Mouse (Mus musculus) heart, embryonic 14.5 days (tissue): Measurements from ENCODE around the gene Itgb7. TPM values are rescaled to one million over a fixed set of nuclear protein-coding genes. Genes with fewer than 3 reads are reported as not detected.
A peak's percentile ranks its signal among the peaks of the same experiment; 100 is the strongest.

Experiments
- ATAC-seq: fragments of 200-750 bp; cut with Nextera tagmentation; 2 replicates; pipeline ENCODE4 v1.8.0; 2017; ENCODE audit warnings: low read depth, moderate TSS enrichment; ENCODE audit not compliant: insufficient number of reproducible peaks, insufficient read depth, low FRiP score
- H3K27ac ChIP-seq, 2 experiments: fragments of 200-500 bp in 1 of 2; fragments of 300-500 bp in 1 of 2; sonication (generic) in 1 of 2; replicated peaks in 1 of 2; 2 replicates each; pipeline ENCODE4 v1.5.1; 2012 to 2014; ENCODE audit warnings: low read depth in 2 of 2, low read length in 2 of 2, control low read depth in 1 of 2, mild to moderate bottlenecking in 1 of 2, mixed read lengths in 1 of 2; ENCODE audit not compliant: control insufficient read depth in 1 of 2, insufficient read depth in 1 of 2
- H3K27me3 ChIP-seq: fragments of 300-500 bp; sonication (generic); 2 replicates; pipeline ENCODE4 v1.6.1; 2014; ENCODE audit warnings: mild to moderate bottlenecking, low read length, control low read depth; ENCODE audit not compliant: control insufficient read depth, insufficient read depth
- H3K36me3 ChIP-seq: fragments of 300-500 bp; sonication (generic); 2 replicates; pipeline ENCODE4 v1.6.1; 2014; ENCODE audit warnings: mild to moderate bottlenecking, control low read depth, low read length, mixed read lengths; ENCODE audit not compliant: control insufficient read depth, insufficient read depth
- H3K4me1 ChIP-seq, 2 experiments: fragments of 200-500 bp in 1 of 2; fragments of 300-500 bp in 1 of 2; sonication (generic) in 1 of 2; 2 replicates each; pipeline ENCODE4 v1.6.1; 2012 to 2014; ENCODE audit warnings: low read length in 2 of 2, control low read depth in 1 of 2, mixed read lengths in 1 of 2; ENCODE audit not compliant: control insufficient read depth in 2 of 2, insufficient read depth in 2 of 2
- H3K4me2 ChIP-seq: fragments of 300-500 bp; sonication (generic); 2 replicates; pipeline ENCODE4 v1.6.1; 2014; ENCODE audit warnings: mild to moderate bottlenecking, low read length
- H3K4me3 ChIP-seq, 2 experiments: fragments of 200-500 bp in 1 of 2; fragments of 300-500 bp in 1 of 2; sonication (generic) in 1 of 2; 2 replicates each; pipeline ENCODE4 v1.5.1; 2012 to 2014; ENCODE audit warnings: low read length in 2 of 2, mild to moderate bottlenecking in 2 of 2, control low read depth in 1 of 2, low read depth in 1 of 2, moderate library complexity in 1 of 2; ENCODE audit not compliant: control insufficient read depth in 1 of 2, insufficient read depth in 1 of 2
- H3K9ac ChIP-seq: fragments of 300-500 bp; sonication (generic); 2 replicates; pipeline ENCODE4 v1.6.1; 2014; ENCODE audit warnings: mild to moderate bottlenecking, low read length
- H3K9me3 ChIP-seq: fragments of 300-500 bp; sonication (generic); 2 replicates; pipeline ENCODE4 v1.6.1; 2016; ENCODE audit warnings: low read length, control low read depth; ENCODE audit not compliant: control insufficient read depth
- WGBS: fragments of 180-500 bp; shearing (Covaris S2); extraction: QIAGEN DNeasy Blood & Tissue Kit; methylation state at CpG from one replicate; pipeline ENCODE4 v1.1.7; 2014; 5-methylcytosine and 5-hydroxymethylcytosine counted together
- polyA plus RNA-seq: library from polyadenylated mRNA; unstranded; fragments of >200 nt; fragmentation: Nextera tagmentation; extraction: Ambion mirVana; gene quantifications from 2 replicates; pipeline ENCODE4 v1.2.1, GENCODE M21; 2014

Itgb7 gene
- polyA plus RNA-seq, 1 experiment from 2014 or later, result 1.4 TPM

DNA sequence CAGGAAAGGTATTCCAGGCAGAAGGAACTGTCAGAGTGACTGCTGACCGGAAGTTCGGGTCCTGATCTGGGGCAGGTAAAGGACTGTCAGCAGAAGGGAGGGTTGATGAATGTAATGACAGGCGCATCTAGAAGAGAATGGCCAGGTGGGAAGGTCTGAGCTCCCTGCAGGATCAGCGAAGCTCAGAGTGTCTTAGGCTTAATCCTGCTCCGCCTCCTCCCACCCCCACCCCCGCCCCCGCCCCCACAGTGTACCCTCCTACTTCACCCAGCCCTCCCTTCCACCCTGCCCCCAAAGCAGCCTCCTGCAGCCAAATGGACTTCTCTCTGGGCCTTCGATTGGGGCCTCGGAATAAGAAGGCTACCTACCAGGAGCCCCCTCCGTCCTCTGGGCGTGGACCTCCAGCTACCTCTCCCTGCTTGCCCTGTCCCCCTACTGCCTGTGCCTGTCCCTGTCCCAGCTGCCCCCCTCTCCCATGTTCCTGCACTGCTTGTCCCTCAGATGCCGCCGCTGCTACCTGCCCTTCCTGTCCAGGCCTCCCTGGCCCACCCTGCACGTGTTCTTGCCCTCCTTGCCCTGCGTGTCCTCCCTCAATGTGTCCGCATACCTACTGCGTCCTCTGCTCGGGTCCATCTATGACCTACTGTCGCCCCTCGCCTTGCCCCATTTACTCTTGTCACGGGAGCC is 38.7 kb upstream of the Itgb7 start, which contains the start of gene Gm9918:
Gm9918 (plus strand) TSS at position 290 of the 687 bp plus-strand sequence.
- no peak for ATAC-seq
- peaks cover 0 to 4% of the 10 kb centered on the region in 2 experiments; a peak in 1 of 4 replicates for H3K4me1 ChIP-seq
- peak within 1 kb of the TSS; percentile 8; the same call in 1 of the 2 replicates for H3K9ac ChIP-seq
- H3K27me3 ChIP-seq, result peaks cover 24% of the 10 kb centered on the region
- H3K4me3 ChIP-seq, result peak within 1 kb of the TSS in 1 of 2 experiments; percentile 22; a peak in 1 of 4 replicates
- H3K9me3 ChIP-seq, result no peaks in the 10 kb centered on the region
- 6% methylated on average over 18 of the region's 21 CpGs for WGBS
- no peak within 1 kb of the TSS for H3K27ac ChIP-seq
- H3K36me3 ChIP-seq, result no peaks in the 10 kb centered on the region
- H3K4me2 ChIP-seq, result peak within 1 kb of the TSS; percentile 39

DNA sequence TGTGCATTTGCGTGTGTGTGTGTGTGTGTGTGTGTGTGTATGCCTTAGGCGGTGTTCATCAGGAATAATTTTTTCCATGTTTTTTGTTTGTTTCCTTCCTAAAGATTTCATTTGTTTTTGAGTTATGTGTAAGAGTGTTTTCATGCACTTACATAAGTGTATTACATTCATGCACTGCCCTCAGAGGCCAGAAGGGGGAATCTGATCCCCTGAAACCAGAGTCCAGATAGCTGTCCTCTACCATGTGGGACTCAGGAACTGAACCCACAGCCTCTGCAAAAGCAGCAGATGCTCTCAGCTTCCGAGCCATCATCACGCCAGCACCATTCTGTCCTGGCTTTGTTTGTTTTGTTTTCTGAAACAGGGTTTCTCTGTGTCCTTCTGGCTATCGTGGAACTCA is 33.8 kb upstream of the Itgb7 start:
- Histone ChIP-seq H3K36me3 (no peaks in the 10 kb centered on the region), H3K4me1 (peaks cover 0 to 2% of the 10 kb centered on the region in 2 experiments; a peak in 1 of 4 replicates), H3K9me3 (no peaks in the 10 kb centered on the region), H3K4me2 (no peak overlapping the region), H3K27me3 (peaks cover 29% of the 10 kb centered on the region), H3K4me3 (no peak overlapping the region), H3K9ac (no peak overlapping the region), H3K27ac (no peak overlapping the region)
- WGBS, result 82% methylated on average over 5 of the region's 5 CpGs
- ATAC-seq, result no peak

DNA sequence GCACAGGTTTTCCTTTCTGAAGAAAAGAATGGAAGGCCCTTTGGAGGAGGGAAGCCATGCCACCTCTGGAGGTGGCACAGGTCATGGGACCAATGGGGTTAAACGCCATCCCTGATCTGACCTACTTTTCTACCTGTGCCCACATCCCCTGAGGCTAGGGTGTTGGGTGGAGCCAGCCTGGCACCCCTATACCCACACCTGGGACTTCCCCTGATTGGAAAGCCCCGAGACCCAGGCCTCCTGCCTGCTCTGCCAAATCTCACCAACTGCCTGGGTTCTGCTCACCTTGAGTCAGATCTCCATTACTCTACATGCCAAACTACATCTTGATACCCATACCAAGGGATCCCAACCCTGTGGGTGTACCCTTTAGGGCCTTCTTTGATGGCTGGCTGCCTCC is 31.3 kb upstream of the Itgb7 start:
- Histone ChIP-seq H3K27ac (no peak overlapping the region), H3K9me3 (no peaks in the 10 kb centered on the region), H3K27me3 (peaks cover 35% of the 10 kb centered on the region), H3K4me1 (peaks cover 0 to 7% of the 10 kb centered on the region in 2 experiments; a peak in 2 of 4 replicates), H3K36me3 (no peaks in the 10 kb centered on the region), H3K4me3 (no peak overlapping the region), H3K9ac (no peak overlapping the region), H3K4me2 (no peak overlapping the region)
- 63% methylated on average over 2 of the region's 2 CpGs for WGBS
- ATAC-seq, result no peak

DNA sequence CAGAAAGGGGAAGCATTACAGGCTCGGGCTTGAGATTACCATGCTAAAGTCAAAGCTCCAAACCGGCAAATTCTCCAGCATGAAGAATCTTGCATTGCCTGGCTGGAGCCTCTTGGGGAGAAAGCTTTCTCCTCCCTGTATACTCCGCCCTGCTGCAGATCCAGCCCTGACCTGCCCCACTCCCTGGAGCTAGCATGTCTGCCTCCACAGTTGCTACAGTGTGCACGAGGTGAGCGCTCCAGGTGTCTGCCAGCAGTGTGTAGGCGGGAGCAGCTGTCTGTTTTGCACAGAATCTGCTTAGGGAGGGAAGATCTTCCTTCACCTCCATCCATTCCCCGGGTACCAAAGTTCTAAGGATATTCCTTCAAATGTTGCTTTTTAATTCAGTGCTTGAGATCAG is 30.8 kb upstream of the Itgb7 start:
- WGBS, result 51% methylated on average over 7 of the region's 7 CpGs
- ATAC-seq, result no peak
- Histone ChIP-seq H3K9me3 (no peaks in the 10 kb centered on the region), H3K4me2 (no peak overlapping the region), H3K4me3 (no peak overlapping the region), H3K27ac (no peak overlapping the region), H3K4me1 (peaks cover 0 to 12% of the 10 kb centered on the region in 2 experiments; a peak in 2 of 4 replicates), H3K27me3 (peaks cover 38% of the 10 kb centered on the region), H3K36me3 (no peaks in the 10 kb centered on the region), H3K9ac (no peak overlapping the region)

DNA sequence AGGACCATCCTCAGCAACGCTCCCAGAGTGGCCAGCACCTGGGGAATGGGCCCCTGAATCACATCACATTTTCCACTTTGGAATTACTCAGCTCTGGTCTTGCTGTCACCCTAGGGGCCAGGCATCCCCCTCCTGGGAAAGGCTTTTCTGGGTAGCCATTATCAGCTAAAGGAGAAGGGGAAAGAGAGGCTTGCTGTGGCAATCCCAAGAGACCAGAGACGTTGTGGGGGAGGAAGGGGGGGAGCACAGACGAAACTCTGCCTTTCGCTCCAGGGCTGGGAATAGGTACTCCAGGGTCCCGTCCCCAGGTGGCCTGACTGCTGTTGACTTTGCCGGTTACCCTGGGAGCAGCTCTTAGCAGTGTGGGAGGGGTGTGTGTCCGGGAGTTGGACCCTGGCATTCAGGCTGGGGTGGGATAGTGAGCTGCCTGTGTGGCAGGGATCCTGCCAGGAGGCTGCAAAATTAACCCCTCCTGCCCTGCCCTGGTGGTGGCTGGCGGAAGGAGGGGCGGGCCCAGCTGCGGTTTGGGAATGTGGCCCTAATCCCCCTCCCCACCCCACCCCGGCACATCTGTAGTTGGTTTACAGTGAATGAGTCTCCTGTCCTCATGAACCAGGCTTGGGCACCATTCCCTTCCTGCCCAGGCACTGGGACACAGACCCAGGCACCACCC is 27.0 kb upstream of the Itgb7 start:
- H3K4me1 ChIP-seq, result peaks cover 0 to 12% of the 10 kb centered on the region in 2 experiments; a peak in 2 of 4 replicates
- no peak overlapping the region for H3K4me2 ChIP-seq
- 19% methylated on average over 11 of the region's 11 CpGs for WGBS
- no peak overlapping the region for H3K4me3 ChIP-seq
- H3K27me3 ChIP-seq, result peaks cover 60% of the 10 kb centered on the region
- no peaks in the 10 kb centered on the region for H3K9me3 ChIP-seq
- no peak overlapping the region; a peak in 1 of 4 replicates for H3K27ac ChIP-seq
- ATAC-seq, result no peak
- no peaks in the 10 kb centered on the region for H3K36me3 ChIP-seq
- no peak overlapping the region for H3K9ac ChIP-seq

DNA sequence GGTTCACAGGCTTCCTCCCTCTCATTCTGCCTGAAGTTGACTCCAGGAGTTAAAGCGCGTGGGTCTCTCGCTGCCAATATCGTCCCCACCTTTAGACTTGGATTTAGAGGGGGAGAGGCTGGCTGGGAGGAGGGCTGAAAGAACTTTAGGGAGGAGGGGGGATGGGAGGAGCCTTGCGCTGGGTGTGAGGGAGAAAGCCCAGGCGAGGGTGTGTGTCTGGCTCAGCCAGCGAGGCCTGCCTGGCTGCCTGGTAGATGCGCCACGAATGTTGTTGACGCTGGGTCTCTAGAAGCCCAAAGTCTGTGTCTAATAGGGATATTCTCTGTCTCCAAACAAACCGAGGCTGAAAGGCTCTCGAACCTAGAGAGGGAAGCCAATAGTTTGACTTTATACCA is 26.3 kb upstream of the Itgb7 start:
- H3K4me2 ChIP-seq, result peak overlapping the region; percentile 81
- H3K4me1 ChIP-seq, result peaks cover 0 to 12% of the 10 kb centered on the region in 2 experiments; a peak in 2 of 4 replicates
- no peak overlapping the region; the same call in 1 of the 2 replicates for H3K9ac ChIP-seq
- H3K27me3 ChIP-seq, result peaks cover 55% of the 10 kb centered on the region
- WGBS, result 7% methylated on average over 12 of the region's 12 CpGs
- peak overlapping the region in 1 of 2 experiments; percentile 37; a peak in 1 of 4 replicates for H3K27ac ChIP-seq
- H3K36me3 ChIP-seq, result no peaks in the 10 kb centered on the region
- peak overlapping the region; percentile 16 to 50; a peak in 1 of 4 replicates for H3K4me3 ChIP-seq
- no peaks in the 10 kb centered on the region for H3K9me3 ChIP-seq
- no peak for ATAC-seq

DNA sequence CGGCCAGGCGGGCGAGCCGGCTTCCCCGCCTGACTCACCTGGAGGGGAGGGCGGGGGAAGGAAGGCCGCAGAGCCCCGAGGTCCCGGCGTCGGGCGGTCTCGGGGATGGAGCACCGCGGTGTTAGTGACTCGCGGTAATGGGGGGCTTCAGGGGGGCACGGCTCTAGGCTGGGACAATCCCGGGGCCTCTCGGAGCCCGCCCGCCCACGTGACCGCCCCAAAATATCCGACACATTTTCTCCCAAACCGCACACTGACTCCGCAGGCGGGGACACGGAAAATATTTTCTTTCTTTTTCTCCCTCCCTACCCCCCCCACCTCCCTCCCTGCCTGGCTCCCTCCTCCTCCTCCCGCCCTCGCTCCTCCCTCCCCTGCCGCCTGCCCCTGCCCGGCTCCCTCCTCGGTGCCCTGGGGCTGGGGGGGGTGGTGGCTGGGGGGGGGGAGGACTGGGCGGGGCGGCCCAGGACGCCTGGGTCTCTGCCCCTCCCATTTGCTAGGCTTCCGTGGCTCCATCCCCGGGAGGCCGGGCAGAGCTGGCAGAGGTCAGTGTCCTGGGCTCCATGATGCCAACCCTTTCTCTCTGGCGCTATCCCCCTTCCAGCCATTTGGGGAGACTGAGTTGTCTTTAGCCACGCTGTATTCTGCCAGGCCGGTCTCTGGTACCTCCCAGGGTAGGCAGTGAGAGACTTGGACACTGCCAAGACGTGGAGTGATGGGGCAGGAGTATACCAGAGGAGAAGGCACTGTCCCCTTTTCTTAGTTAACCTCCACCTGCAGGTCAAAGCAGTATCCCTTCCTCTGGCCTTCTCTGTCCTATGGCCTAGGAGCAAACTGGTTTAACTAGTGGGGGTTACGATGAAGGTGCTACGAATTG is 25.7 kb upstream of the Itgb7 start, which contains the start of gene Rarg:
Rarg (minus strand) TSS at position 316 of the 874 bp plus-strand sequence.
- Histone ChIP-seq H3K27ac (peak within 1 kb of the TSS; percentile 37 to 40; a peak in 3 of 4 replicates), H3K4me2 (peak within 1 kb of the TSS; percentile 81), H3K4me3 (peak within 1 kb of the TSS; percentile 50 to 51), H3K4me1 (peaks cover 0 to 12% of the 10 kb centered on the region in 2 experiments; a peak in 2 of 4 replicates), H3K36me3 (no peaks in the 10 kb centered on the region), H3K27me3 (peaks cover 55% of the 10 kb centered on the region), H3K9me3 (no peaks in the 10 kb centered on the region), H3K9ac (peak within 1 kb of the TSS; percentile 67)
- peak; percentile 41 for ATAC-seq
- 1% methylated on average over 36 of the region's 46 CpGs for WGBS
